Mouse (Mus musculus) bone marrow macrophage, adult 2 months (primary cell): Measurements from ENCODE around the gene Tomm34.

ENCODE experiments used
- CTCF ChIP-seq: IDR thresholded peaks from 2 replicates; pipeline ENCODE4 v1.5.1; 2012; ENCODE audit warnings: low read depth, mild to moderate bottlenecking, low read length, moderate library complexity
- POLR2A ChIP-seq: IDR thresholded peaks from 2 replicates; pipeline ENCODE4 v1.6.1; 2012; ENCODE audit warnings: mild to moderate bottlenecking, low read depth, low read length, borderline replicate concordance

DNA sequence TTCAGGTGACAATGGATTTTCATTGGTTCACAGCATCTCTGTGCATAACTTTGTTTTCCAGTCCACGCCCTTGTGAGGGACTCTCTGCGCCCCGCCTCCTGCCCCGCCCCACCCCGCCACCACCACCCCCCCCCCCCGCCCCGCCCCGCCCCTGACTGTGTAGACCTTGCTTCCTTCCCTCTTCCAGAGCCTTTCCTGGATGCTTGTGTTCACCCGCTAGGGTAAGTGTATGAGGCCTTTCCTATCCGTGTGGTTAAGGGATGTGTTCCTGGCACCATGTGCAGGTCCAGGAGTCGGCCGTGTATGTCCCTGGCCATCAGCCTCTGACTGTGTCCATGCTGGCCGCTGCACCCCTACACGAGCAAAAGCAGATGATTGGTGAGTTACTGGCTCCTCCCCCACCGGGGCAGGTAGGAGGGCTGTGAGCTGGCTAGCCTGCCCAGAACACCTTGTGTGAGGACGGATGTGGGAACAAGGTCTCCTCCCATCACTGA, 23.7 kb downstream of the Tomm34 start:
- TF ChIP-seq CTCF (no peak), POLR2A (no peak)
